Mouse (Mus musculus) stomach, embryonic 16.5 days (tissue): ENCODE data around the gene Tnc. TPM values are rescaled to one million over a fixed set of nuclear protein-coding genes. Genes with fewer than 3 reads are reported as not detected.

ENCODE experiments used
- ATAC-seq: fragments of 200-750 bp; cut with Nextera tagmentation; 2 replicates; pipeline ENCODE4 v1.8.0; 2017; ENCODE audit warnings: moderate number of reproducible peaks, moderate TSS enrichment; ENCODE audit not compliant: insufficient read depth, low FRiP score
- H3K27ac ChIP-seq: fragments of 300-500 bp; sonication (generic); 2 replicates; pipeline ENCODE4 v1.5.1; 2014; ENCODE audit warnings: low read length
- H3K27me3 ChIP-seq: fragments of 300-500 bp; sonication (generic); 2 replicates; pipeline ENCODE4 v1.6.1; 2014; ENCODE audit warnings: low read length, control low read depth, mixed read lengths; ENCODE audit not compliant: control insufficient read depth, insufficient read depth
- H3K36me3 ChIP-seq: fragments of 300-500 bp; sonication (generic); 2 replicates; pipeline ENCODE4 v1.6.1; 2014; ENCODE audit warnings: low read length; ENCODE audit not compliant: control insufficient read depth, insufficient read depth
- H3K4me1 ChIP-seq: fragments of 300-500 bp; sonication (generic); 2 replicates; pipeline ENCODE4 v1.6.1; 2014; ENCODE audit warnings: low read length, control low read depth, mixed read lengths; ENCODE audit not compliant: control insufficient read depth, insufficient read depth
- H3K4me2 ChIP-seq: fragments of 300-500 bp; sonication (generic); 2 replicates; pipeline ENCODE4 v1.6.1; 2014; ENCODE audit warnings: low read depth, low read length, mixed read lengths
- H3K4me3 ChIP-seq: fragments of 300-500 bp; sonication (generic); replicated peaks from 2 replicates; pipeline ENCODE4 v1.5.1; 2014; ENCODE audit warnings: mild to moderate bottlenecking, low read length
- H3K9ac ChIP-seq: fragments of 300-500 bp; sonication (generic); 2 replicates; pipeline ENCODE4 v1.6.1; 2014; ENCODE audit warnings: low read length
- H3K9me3 ChIP-seq: fragments of 300-500 bp; sonication (generic); replicated peaks from 2 replicates; pipeline ENCODE4 v1.6.1; 2016; ENCODE audit warnings: low read length, control low read depth; ENCODE audit not compliant: control insufficient read depth
- WGBS: fragments of 180-500 bp; shearing (Covaris S2); extraction: QIAGEN DNeasy Blood & Tissue Kit; methylation state at CpG from one replicate; pipeline ENCODE4 v1.1.7; 2014; 5-methylcytosine and 5-hydroxymethylcytosine counted together
- polyA plus RNA-seq: library from polyadenylated mRNA; unstranded; fragments of >200 nt; fragmentation: Nextera tagmentation; extraction: Ambion mirVana; gene quantifications from 2 replicates; pipeline ENCODE4 v1.2.1, GENCODE M21; 2015

Tnc gene
- polyA plus RNA-seq, 1 experiment from 2014 or later = 25.2 TPM

- H3K27me3 ChIP-seq = 0 out of 2 replicates have a peak, but pooled peaks cover 4% of the 10 kb centered on the region
- WGBS = 66% methylated on average over 3 of the region's 3 CpGs
Measured at GRCm38 (mm10) chr4:63939428-63939827, 107.4 kb downstream of the Tnc start.

DNA sequence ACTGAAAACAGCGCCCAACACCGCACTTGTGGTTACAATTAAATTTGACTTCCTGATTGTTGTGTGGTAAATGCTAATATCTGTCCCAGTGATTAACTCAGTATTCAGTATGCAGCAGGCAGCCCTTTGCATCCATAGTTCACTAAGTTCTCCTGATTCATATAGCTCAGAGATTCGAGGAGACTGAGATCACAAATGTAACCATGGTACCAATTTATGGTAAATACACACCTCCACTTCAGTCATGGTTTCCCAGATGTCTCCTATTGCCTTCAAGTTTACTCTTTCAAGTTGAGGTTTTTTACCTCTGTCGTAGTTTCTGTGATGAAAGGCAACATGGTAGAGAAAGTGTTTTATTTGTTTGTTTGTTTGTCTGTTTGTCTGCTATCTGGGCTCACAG lies 110.9 kb downstream of the Tnc start:
- Histone ChIP-seq H3K36me3 (no peaks in the 10 kb centered on the region), H3K27me3 (0 out of 2 replicates have a peak, but pooled peaks cover 4% of the 10 kb centered on the region), H3K4me3 (no peak overlapping the region), H3K9me3 (no peaks in the 10 kb centered on the region), H3K4me1 (no peaks in the 10 kb centered on the region), H3K4me2 (no peak overlapping the region), H3K9ac (no peak overlapping the region), H3K27ac (no peak overlapping the region)
- ATAC-seq = no peak
- WGBS = 91% methylated on average over 4 of the region's 4 CpGs

More at GRCm38 (mm10) chr4:63939428-63939827, 107.4 kb downstream of the Tnc start:
- Histone ChIP-seq H3K4me3 (no peak overlapping the region), H3K36me3 (no peaks in the 10 kb centered on the region), H3K4me1 (no peaks in the 10 kb centered on the region), H3K4me2 (no peak overlapping the region), H3K27ac (no peak overlapping the region), H3K9me3 (no peaks in the 10 kb centered on the region), H3K9ac (no peak overlapping the region)
- ATAC-seq = no peak

- WGBS = 71% methylated on average over 9 of the region's 9 CpGs
- no peak overlapping the region for H3K27ac ChIP-seq
- H3K27me3 ChIP-seq = 0 out of 2 replicates have a peak, but pooled peaks cover 4% of the 10 kb centered on the region
- no peaks in the 10 kb centered on the region for H3K4me1 ChIP-seq
- H3K36me3 ChIP-seq = no peaks in the 10 kb centered on the region
- no peak for ATAC-seq
- no peak overlapping the region for H3K4me3 ChIP-seq
- H3K9ac ChIP-seq = no peak overlapping the region
- H3K9me3 ChIP-seq = no peaks in the 10 kb centered on the region
- no peak overlapping the region for H3K4me2 ChIP-seq
Measured at GRCm38 (mm10) chr4:63935314-63935713, 111.5 kb downstream of the Tnc start.

- ATAC-seq = no peak
- H3K4me2 ChIP-seq = no peak overlapping the region
- no peak overlapping the region for H3K27ac ChIP-seq
- no peaks in the 10 kb centered on the region for H3K36me3 ChIP-seq
- no peaks in the 10 kb centered on the region for H3K9me3 ChIP-seq
- H3K4me1 ChIP-seq = no peaks in the 10 kb centered on the region
- WGBS = 88% methylated on average over 2 of the region's 2 CpGs
- H3K4me3 ChIP-seq = no peak overlapping the region
- no peak overlapping the region for H3K9ac ChIP-seq
- no peaks in the 10 kb centered on the region for H3K27me3 ChIP-seq
Measured at GRCm38 (mm10) chr4:63930863-63931262, 116.0 kb downstream of the Tnc start.

GRCm38 (mm10) chr4:63929490-63929889 lies 117.3 kb downstream of the Tnc start:
- Histone ChIP-seq H3K4me3 (no peak overlapping the region), H3K36me3 (no peaks in the 10 kb centered on the region), H3K4me2 (no peak overlapping the region), H3K27ac (no peak overlapping the region), H3K4me1 (no peaks in the 10 kb centered on the region), H3K9me3 (no peaks in the 10 kb centered on the region), H3K9ac (no peak overlapping the region), H3K27me3 (no peaks in the 10 kb centered on the region)
- WGBS = 53% methylated on average over 2 of the region's 2 CpGs
- no peak for ATAC-seq

DNA sequence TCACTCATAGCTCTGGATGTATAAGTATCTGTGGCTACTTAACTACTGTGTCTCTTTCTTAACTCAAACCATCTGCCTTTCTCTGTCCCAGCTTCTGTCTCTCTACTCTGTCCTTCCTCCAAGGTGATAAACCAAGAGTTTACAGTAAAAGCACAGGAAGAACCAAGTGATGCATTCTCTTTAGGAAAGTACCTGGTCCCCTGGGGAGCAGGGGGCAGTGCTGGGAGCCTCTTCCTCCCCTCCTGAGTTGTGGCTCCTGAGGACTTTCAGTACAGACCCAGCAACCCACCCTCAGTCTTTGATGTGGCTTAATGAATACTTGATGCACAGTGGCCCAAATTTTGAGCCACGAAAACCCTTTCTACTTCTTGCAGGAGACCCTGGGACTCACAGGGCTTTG lies 118.6 kb downstream of the Tnc start:
- no peak overlapping the region for H3K4me3 ChIP-seq
- no peaks in the 10 kb centered on the region for H3K27me3 ChIP-seq
- H3K9me3 ChIP-seq = no peaks in the 10 kb centered on the region
- no peak overlapping the region for H3K27ac ChIP-seq
- no peak for ATAC-seq
- no peaks in the 10 kb centered on the region for H3K36me3 ChIP-seq
- no peak overlapping the region for H3K4me2 ChIP-seq
- WGBS = 89% methylated on average over 1 of the region's 1 CpGs
- H3K4me1 ChIP-seq = no peaks in the 10 kb centered on the region
- no peak overlapping the region for H3K9ac ChIP-seq

DNA sequence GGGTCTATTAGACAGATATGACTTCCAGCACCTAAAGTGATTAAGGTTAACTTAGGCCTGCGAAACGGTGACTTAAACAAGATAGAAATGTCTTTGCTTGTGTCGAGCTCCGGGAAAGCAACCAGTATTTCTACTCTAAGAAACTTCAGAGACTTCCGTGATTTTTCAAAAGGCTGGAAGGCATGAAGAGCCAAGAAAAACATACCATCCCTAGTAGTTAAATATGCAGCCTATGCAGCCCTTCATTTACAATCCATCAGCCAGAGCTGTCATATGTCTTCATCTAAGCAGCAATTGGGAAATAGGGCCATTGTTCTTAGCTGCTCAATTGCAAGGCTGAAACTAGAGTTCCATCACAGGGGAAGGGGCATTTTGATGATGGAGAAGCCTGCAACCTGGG lies 129.6 kb downstream of the Tnc start:
- WGBS = 66% methylated on average over 5 of the region's 5 CpGs
- Histone ChIP-seq H3K4me2 (no peak overlapping the region), H3K36me3 (no peaks in the 10 kb centered on the region)

DNA sequence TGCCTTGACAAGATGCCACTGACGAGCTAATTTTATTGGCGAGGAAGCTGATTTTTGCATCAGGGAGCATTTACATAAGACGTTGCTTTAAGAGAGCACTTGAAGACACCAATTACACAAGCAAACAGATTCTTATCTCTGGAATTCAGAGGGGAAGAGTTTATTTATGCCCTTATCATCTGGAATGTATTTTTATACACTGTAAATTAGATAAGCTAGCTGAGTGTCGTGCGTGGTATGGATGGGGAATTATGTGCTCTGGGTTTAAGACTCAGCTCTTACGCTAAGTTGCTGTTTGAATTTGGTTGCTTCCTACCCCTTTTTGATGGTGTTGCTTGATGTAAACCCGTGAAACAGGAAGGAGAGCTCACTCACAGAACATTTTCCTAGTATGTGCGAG lies 130.1 kb downstream of the Tnc start:
- ATAC-seq = no peak
- 46% methylated on average over 8 of the region's 8 CpGs for WGBS
- Histone ChIP-seq H3K9ac (no peak overlapping the region), H3K4me1 (no peaks in the 10 kb centered on the region), H3K27ac (no peak overlapping the region), H3K4me3 (no peak overlapping the region), H3K4me2 (no peak overlapping the region), H3K27me3 (no peaks in the 10 kb centered on the region), H3K9me3 (no peaks in the 10 kb centered on the region), H3K36me3 (no peaks in the 10 kb centered on the region)

More for the DNA sequence above, 129.6 kb downstream of the Tnc start:
- H3K9me3 ChIP-seq = no peaks in the 10 kb centered on the region
- H3K27me3 ChIP-seq = no peaks in the 10 kb centered on the region
- H3K9ac ChIP-seq = no peak overlapping the region
- H3K4me1 ChIP-seq = no peaks in the 10 kb centered on the region
- no peak overlapping the region for H3K4me3 ChIP-seq
- ATAC-seq = no peak
- H3K27ac ChIP-seq = no peak overlapping the region

- H3K36me3 ChIP-seq = no peaks in the 10 kb centered on the region
- no peak overlapping the region for H3K4me3 ChIP-seq
- ATAC-seq = no peak
- H3K9ac ChIP-seq = no peak overlapping the region
- WGBS = 50% methylated on average over 3 of the region's 3 CpGs
- H3K27me3 ChIP-seq = no peaks in the 10 kb centered on the region
- H3K27ac ChIP-seq = no peak overlapping the region
- no peak overlapping the region for H3K4me2 ChIP-seq
- no peaks in the 10 kb centered on the region for H3K9me3 ChIP-seq
- no peaks in the 10 kb centered on the region for H3K4me1 ChIP-seq
Measured at GRCm38 (mm10) chr4:63916288-63916687, 130.5 kb downstream of the Tnc start.
